Mouse (Mus musculus): ENCODE results near the gene Cd3e. TPM values are rescaled to one million over a fixed set of nuclear protein-coding genes. Genes with fewer than 3 reads are reported as not detected.

Gene Cd3e
- polyA plus RNA-seq, 1 experiment from 2014 or later = 0.19 TPM

GRCm38 (mm10) chr9:44986242-44986781 lies 23.1 kb downstream of the Cd3e start:
- Histone ChIP-seq H3K4me1 (ENCODE audit: control insufficient read depth, insufficient read depth, low read depth, low read length) (no peaks in the 10 kb centered on the region), H3K27me3 (replicated peaks; ENCODE audit: control insufficient read depth, insufficient read depth, low read length) (no peaks in the 10 kb centered on the region), H3K9ac (ENCODE audit: low read depth, low read length) (no peak overlapping the region), H3K4me3 (ENCODE audit: low read length) (no peak overlapping the region), H3K9me3 (ENCODE audit: control insufficient read depth, low read length) (no peaks in the 10 kb centered on the region), H3K27ac (ENCODE audit: low read depth, low read length) (no peak overlapping the region), H3K4me2 (ENCODE audit: low read length) (no peak overlapping the region), H3K36me3 (ENCODE audit: control insufficient read depth, insufficient read depth, low read length) (no peaks in the 10 kb centered on the region)
- ATAC-seq = no peak
- WGBS = 52% methylated on average over 14 of the region's 14 CpGs

- Histone ChIP-seq H3K4me3 (ENCODE audit: low read length) (no peak overlapping the region), H3K9me3 (ENCODE audit: control insufficient read depth, low read length) (no peaks in the 10 kb centered on the region), H3K36me3 (ENCODE audit: control insufficient read depth, insufficient read depth, low read length) (no peaks in the 10 kb centered on the region), H3K4me2 (ENCODE audit: low read length) (no peak overlapping the region), H3K27ac (ENCODE audit: low read depth, low read length) (no peak overlapping the region), H3K9ac (ENCODE audit: low read depth, low read length) (no peak overlapping the region), H3K4me1 (ENCODE audit: control insufficient read depth, insufficient read depth, low read depth, low read length) (no peaks in the 10 kb centered on the region), H3K27me3 (replicated peaks; ENCODE audit: control insufficient read depth, insufficient read depth, low read length) (no peaks in the 10 kb centered on the region)
- no peak for ATAC-seq
- 81% methylated on average over 3 of the region's 3 CpGs for WGBS
These were observed 23.7 kb downstream of the Cd3e start for GRCm38 (mm10) chr9:44985721-44986161.

- H3K27ac ChIP-seq (ENCODE audit: low read depth, low read length) = no peak overlapping the region
- no peak overlapping the region for H3K4me3 ChIP-seq (ENCODE audit: low read length)
- WGBS = 82% methylated on average over 2 of the region's 2 CpGs
- H3K36me3 ChIP-seq (ENCODE audit: control insufficient read depth, insufficient read depth, low read length) = no peaks in the 10 kb centered on the region
- H3K9ac ChIP-seq (ENCODE audit: low read depth, low read length) = no peak overlapping the region
- no peak overlapping the region for H3K4me2 ChIP-seq (ENCODE audit: low read length)
- no peaks in the 10 kb centered on the region for H3K27me3 ChIP-seq (replicated peaks; ENCODE audit: control insufficient read depth, insufficient read depth, low read length)
- H3K4me1 ChIP-seq (ENCODE audit: control insufficient read depth, insufficient read depth, low read depth, low read length) = no peaks in the 10 kb centered on the region
- no peak for ATAC-seq
- H3K9me3 ChIP-seq (ENCODE audit: control insufficient read depth, low read length) = no peaks in the 10 kb centered on the region
These were observed 26.4 kb downstream of the Cd3e start for GRCm38 (mm10) chr9:44983001-44983400.

- Histone ChIP-seq H3K4me2 (ENCODE audit: low read length) (no peak overlapping the region), H3K36me3 (ENCODE audit: control insufficient read depth, insufficient read depth, low read length) (no peaks in the 10 kb centered on the region), H3K4me3 (ENCODE audit: low read length) (no peak overlapping the region), H3K9ac (ENCODE audit: low read depth, low read length) (no peak overlapping the region), H3K4me1 (ENCODE audit: control insufficient read depth, insufficient read depth, low read depth, low read length) (no peaks in the 10 kb centered on the region), H3K9me3 (ENCODE audit: control insufficient read depth, low read length) (no peaks in the 10 kb centered on the region), H3K27ac (ENCODE audit: low read depth, low read length) (no peak overlapping the region), H3K27me3 (replicated peaks; ENCODE audit: control insufficient read depth, insufficient read depth, low read length) (no peaks in the 10 kb centered on the region)
- ATAC-seq = no peak
- WGBS = 98% methylated on average over 3 of the region's 3 CpGs
These were observed 26.9 kb downstream of the Cd3e start for GRCm38 (mm10) chr9:44982531-44982930.

GRCm38 (mm10) chr9:44982081-44982480 lies 27.3 kb downstream of the Cd3e start:
- 91% methylated on average over 8 of the region's 8 CpGs for WGBS
- Histone ChIP-seq H3K27ac (ENCODE audit: low read depth, low read length) (no peak overlapping the region), H3K27me3 (replicated peaks; ENCODE audit: control insufficient read depth, insufficient read depth, low read length) (no peaks in the 10 kb centered on the region), H3K4me3 (ENCODE audit: low read length) (no peak overlapping the region), H3K36me3 (ENCODE audit: control insufficient read depth, insufficient read depth, low read length) (no peaks in the 10 kb centered on the region), H3K4me1 (ENCODE audit: control insufficient read depth, insufficient read depth, low read depth, low read length) (no peaks in the 10 kb centered on the region), H3K9ac (ENCODE audit: low read depth, low read length) (no peak overlapping the region), H3K9me3 (ENCODE audit: control insufficient read depth, low read length) (no peaks in the 10 kb centered on the region), H3K4me2 (ENCODE audit: low read length) (no peak overlapping the region)
- no peak for ATAC-seq

GRCm38 (mm10) chr9:44981676-44982075 lies 27.8 kb downstream of the Cd3e start, which contains the start of gene Cd3d:
Cd3d (plus strand) TSS chr9:44981786.
- Histone ChIP-seq H3K36me3 (ENCODE audit: control insufficient read depth, insufficient read depth, low read length) (no peaks in the 10 kb centered on the region), H3K4me2 (ENCODE audit: low read length) (no peak within 1 kb of the TSS), H3K4me3 (ENCODE audit: low read length) (no peak within 1 kb of the TSS), H3K27me3 (replicated peaks; ENCODE audit: control insufficient read depth, insufficient read depth, low read length) (no peaks in the 10 kb centered on the region), H3K27ac (ENCODE audit: low read depth, low read length) (no peak within 1 kb of the TSS), H3K9ac (ENCODE audit: low read depth, low read length) (no peak within 1 kb of the TSS), H3K9me3 (ENCODE audit: control insufficient read depth, low read length) (no peaks in the 10 kb centered on the region), H3K4me1 (ENCODE audit: control insufficient read depth, insufficient read depth, low read depth, low read length) (no peaks in the 10 kb centered on the region)
- ATAC-seq = no peak
- 84% methylated on average over 4 of the region's 4 CpGs for WGBS

GRCm38 (mm10) chr9:44981104-44981503 lies 28.3 kb downstream of the Cd3e start:
- WGBS = 91% methylated on average over 2 of the region's 2 CpGs
- 0 out of 2 replicates have a peak, but pooled peaks cover 2% of the 10 kb centered on the region for H3K27me3 ChIP-seq (replicated peaks; ENCODE audit: control insufficient read depth, insufficient read depth, low read length)

GRCm38 (mm10) chr9:44980242-44980641 lies 29.2 kb downstream of the Cd3e start, which contains the start of gene Cd3g:
Cd3g (minus strand) TSS chr9:44980431.
- no peak for ATAC-seq
- H3K9me3 ChIP-seq (ENCODE audit: control insufficient read depth, low read length) = no peaks in the 10 kb centered on the region
- WGBS = 73% methylated on average over 3 of the region's 3 CpGs
- H3K4me3 ChIP-seq (ENCODE audit: low read length) = no peak within 1 kb of the TSS
- H3K36me3 ChIP-seq (ENCODE audit: control insufficient read depth, insufficient read depth, low read length) = no peaks in the 10 kb centered on the region
- no peak within 1 kb of the TSS for H3K27ac ChIP-seq (ENCODE audit: low read depth, low read length)
- no peak within 1 kb of the TSS for H3K9ac ChIP-seq (ENCODE audit: low read depth, low read length)
- H3K27me3 ChIP-seq (replicated peaks; ENCODE audit: control insufficient read depth, insufficient read depth, low read length) = peaks cover 2% of the 10 kb centered on the region; the same call in 1 of the 2 replicates
- no peak within 1 kb of the TSS for H3K4me2 ChIP-seq (ENCODE audit: low read length)
- no peaks in the 10 kb centered on the region for H3K4me1 ChIP-seq (ENCODE audit: control insufficient read depth, insufficient read depth, low read depth, low read length)

More at GRCm38 (mm10) chr9:44981104-44981503, 28.3 kb downstream of the Cd3e start:
- H3K9me3 ChIP-seq (ENCODE audit: control insufficient read depth, low read length) = no peaks in the 10 kb centered on the region
- no peak overlapping the region for H3K4me2 ChIP-seq (ENCODE audit: low read length)
- H3K9ac ChIP-seq (ENCODE audit: low read depth, low read length) = no peak overlapping the region
- no peak overlapping the region for H3K4me3 ChIP-seq (ENCODE audit: low read length)
- ATAC-seq = no peak
- H3K27ac ChIP-seq (ENCODE audit: low read depth, low read length) = no peak overlapping the region
- no peaks in the 10 kb centered on the region for H3K4me1 ChIP-seq (ENCODE audit: control insufficient read depth, insufficient read depth, low read depth, low read length)
- H3K36me3 ChIP-seq (ENCODE audit: control insufficient read depth, insufficient read depth, low read length) = no peaks in the 10 kb centered on the region

GRCm38 (mm10) chr9:44979806-44980205 lies 29.6 kb downstream of the Cd3e start:
- Histone ChIP-seq H3K36me3 (ENCODE audit: control insufficient read depth, insufficient read depth, low read length) (no peaks in the 10 kb centered on the region), H3K4me2 (ENCODE audit: low read length) (no peak overlapping the region), H3K9ac (ENCODE audit: low read depth, low read length) (no peak overlapping the region), H3K9me3 (ENCODE audit: control insufficient read depth, low read length) (no peaks in the 10 kb centered on the region), H3K27me3 (replicated peaks; ENCODE audit: control insufficient read depth, insufficient read depth, low read length) (peaks cover 5% of the 10 kb centered on the region; the same call in 1 of the 2 replicates), H3K27ac (ENCODE audit: low read depth, low read length) (no peak overlapping the region), H3K4me1 (ENCODE audit: control insufficient read depth, insufficient read depth, low read depth, low read length) (no peaks in the 10 kb centered on the region), H3K4me3 (ENCODE audit: low read length) (no peak overlapping the region)
- 81% methylated on average over 7 of the region's 7 CpGs for WGBS
- ATAC-seq = no peak

Measured in hindbrain, embryonic 16.5 days (tissue).